Mouse (Mus musculus) 3134 (cell line): ENCODE data around the gene C2cd4d.

Source experiments
- DNase-seq: peaks from one replicate; pipeline ENCODE4 v3.0.0-alpha.2; 2011; ENCODE audit warnings: low spot score; ENCODE audit not compliant: insufficient read length; ENCODE audit errors: extremely low read depth

C2cd4d gene

DNA sequence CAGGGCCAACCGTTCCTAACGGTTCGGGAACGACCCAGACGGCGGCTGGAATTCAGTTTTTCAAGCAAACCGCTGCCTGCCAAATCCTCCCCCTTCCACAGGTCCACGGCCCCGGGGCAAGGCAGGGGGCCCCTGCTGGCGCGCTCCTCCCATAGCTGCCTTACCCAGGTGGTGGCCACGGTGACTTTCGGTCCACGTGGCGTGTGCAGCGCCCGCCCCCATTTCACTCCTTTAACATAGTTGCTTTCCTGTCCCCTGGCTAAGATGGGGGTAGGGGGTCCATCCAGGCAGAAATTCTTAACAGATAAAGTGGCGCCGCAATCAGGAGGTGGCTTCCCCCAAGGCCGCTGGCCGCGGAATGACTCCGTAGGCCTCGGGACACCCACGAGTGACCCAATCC, 50.3 kb downstream of the C2cd4d start:
- DNase-seq: no peak

GRCm38 (mm10) chr3:94413031-94413679, 50.9 kb downstream of the C2cd4d start, which contains the start of gene Tdrkh:
Tdrkh (plus strand) TSS chr3:94413273.
- no peak for DNase-seq
